Mouse (Mus musculus) olfactory bulb, adult 2 months (tissue): ENCODE measurements around the gene She.

Experiments used
- CTCF ChIP-seq: fragments of 200-500 bp; IDR thresholded peaks from 2 replicates; pipeline ENCODE4 v1.5.1; 2012; ENCODE audit warnings: low read depth, mild to moderate bottlenecking, low read length, moderate library complexity; ENCODE audit not compliant: insufficient read depth
- POLR2A ChIP-seq: fragments of 200-500 bp; IDR thresholded peaks from 2 replicates; pipeline ENCODE4 v1.6.1; 2012; ENCODE audit warnings: mild to moderate bottlenecking, low read depth, low read length, moderate library complexity; ENCODE audit not compliant: insufficient read depth

- TF ChIP-seq POLR2A (no peak), CTCF (no peak)
Observed at GRCm38 (mm10) chr3:89871339-89871914, 40.3 kb downstream of the She start.
